Mouse (Mus musculus) forebrain, postnatal 0 days (tissue): ENCODE measurements at regions not wholly inside any gene's neighbourhood (a gene's known extent, or its start where the extent isn't known, plus 50 kb on each side); places are given as distances from the start of the nearest gene placed in this dataset.

Experiments
- ATAC-seq: fragments of 200-750 bp; cut with Nextera tagmentation; 2 replicates; pipeline ENCODE4 v1.8.0; 2017; ENCODE audit warnings: mild to moderate bottlenecking, moderate library complexity
- DNase-seq: peaks from one replicate; pipeline ENCODE4 v3.0.0-alpha.2; 2015
- H3K27ac ChIP-seq: fragments of 300-500 bp; sonication (generic); 2 replicates; pipeline ENCODE4 v1.5.1; 2014; ENCODE audit warnings: low read depth, mild to moderate bottlenecking, antibody characterized with exemption, low read length, moderate library complexity, mixed read lengths
- H3K27me3 ChIP-seq: fragments of 300-500 bp; sonication (generic); 2 replicates; pipeline ENCODE4 v1.6.1; 2014; ENCODE audit warnings: mild to moderate bottlenecking, low read length, mixed read lengths; ENCODE audit not compliant: insufficient read depth
- H3K36me3 ChIP-seq: fragments of 300-500 bp; sonication (generic); 2 replicates; pipeline ENCODE4 v1.6.1; 2014; ENCODE audit warnings: mild to moderate bottlenecking, moderate library complexity; ENCODE audit not compliant: insufficient read depth
- H3K4me1 ChIP-seq: fragments of 300-500 bp; sonication (generic); 2 replicates; pipeline ENCODE4 v1.6.1; 2014; ENCODE audit warnings: antibody characterized with exemption; ENCODE audit not compliant: insufficient read depth
- H3K4me2 ChIP-seq: fragments of 300-500 bp; sonication (generic); 2 replicates; pipeline ENCODE4 v1.6.1; 2014; ENCODE audit warnings: low read depth, mild to moderate bottlenecking, moderate library complexity
- H3K4me3 ChIP-seq: fragments of 300-500 bp; sonication (generic); 2 replicates; pipeline ENCODE4 v1.5.1; 2014; ENCODE audit warnings: low read depth, low read length, mixed read lengths
- H3K9ac ChIP-seq: fragments of 300-500 bp; sonication (generic); 2 replicates; pipeline ENCODE4 v1.6.1; 2014; ENCODE audit warnings: mild to moderate bottlenecking
- H3K9me3 ChIP-seq: fragments of 300-500 bp; sonication (generic); 2 replicates; pipeline ENCODE4 v1.6.1; 2016; ENCODE audit warnings: low read length
- CTCF ChIP-seq: sonication (generic); IDR thresholded peaks from 2 replicates; pipeline ENCODE4 v1.5.1; 2016; ENCODE audit warnings: antibody characterized with exemption, control low read depth, low read depth
- WGBS: fragments of 180-500 bp; shearing (Covaris S2); extraction: QIAGEN DNeasy Blood & Tissue Kit; methylation state at CpG from one replicate; pipeline ENCODE4 v1.1.7; 2014; 5-methylcytosine and 5-hydroxymethylcytosine counted together

DNA sequence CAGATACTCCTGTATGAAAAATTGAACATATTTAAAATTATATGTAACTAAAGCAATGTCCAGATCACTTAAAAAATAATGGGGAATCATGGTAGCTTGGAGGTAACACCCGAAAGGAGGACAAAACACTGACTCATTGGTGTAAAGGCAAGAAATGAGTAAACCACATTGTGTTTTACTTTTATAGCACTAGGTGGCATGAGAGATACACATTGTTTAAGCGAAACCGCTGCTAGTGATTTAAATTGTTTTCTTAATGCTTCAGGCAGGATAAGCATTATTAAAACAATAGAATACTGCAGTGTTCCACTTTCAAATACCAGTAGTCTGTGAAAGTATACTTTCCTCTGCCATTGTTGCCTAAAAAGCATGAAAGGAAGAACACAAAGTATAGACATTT is 158.5 kb upstream of the 4930595M18Rik start:
- H3K4me1 ChIP-seq, result no peaks in the 10 kb centered on the region
- H3K9ac ChIP-seq, result no peak overlapping the region
- no peak overlapping the region for H3K4me2 ChIP-seq
- H3K9me3 ChIP-seq, result no peaks in the 10 kb centered on the region
- no peak overlapping the region for H3K4me3 ChIP-seq
- ATAC-seq (no peak), DNase-seq (peak; percentile 20)
- WGBS, result 51% methylated on average over 3 of the region's 3 CpGs
- no peaks in the 10 kb centered on the region for H3K36me3 ChIP-seq
- no peak overlapping the region for H3K27ac ChIP-seq
- H3K27me3 ChIP-seq, result no peaks in the 10 kb centered on the region
- peak; percentile 52 for TF ChIP-seq CTCF
